Mouse (Mus musculus) forebrain, embryonic 14.5 days (tissue): ENCODE results near the gene Gdf9. TPM values are rescaled to one million over a fixed set of nuclear protein-coding genes. Genes with fewer than 3 reads are reported as not detected.

Source experiments
- ATAC-seq: fragments of 200-750 bp; cut with Nextera tagmentation; 2 replicates; pipeline ENCODE4 v1.8.0; 2017; ENCODE audit warnings: mild to moderate bottlenecking, moderate library complexity
- DNase-seq: peaks from one replicate; pipeline ENCODE4 v3.0.0-alpha.2; 2015; ENCODE audit warnings: low spot score
- H3K27ac ChIP-seq: fragments of 300-500 bp; sonication (generic); 2 replicates; pipeline ENCODE4 v1.5.1; 2014; ENCODE audit warnings: low read depth, mild to moderate bottlenecking, control low read depth, low read length, moderate library complexity
- H3K27me3 ChIP-seq: fragments of 300-500 bp; sonication (generic); replicated peaks from 2 replicates; pipeline ENCODE4 v1.6.1; 2014; ENCODE audit warnings: low read length, control low read depth, mixed read lengths; ENCODE audit not compliant: control insufficient read depth, insufficient read depth
- H3K36me3 ChIP-seq: fragments of 300-500 bp; sonication (generic); 2 replicates; pipeline ENCODE4 v1.6.1; 2014; ENCODE audit warnings: low read length, control low read depth; ENCODE audit not compliant: control insufficient read depth, insufficient read depth
- H3K4me1 ChIP-seq: fragments of 300-500 bp; sonication (generic); 2 replicates; pipeline ENCODE4 v1.6.1; 2014; ENCODE audit warnings: antibody characterized with exemption, low read length, control low read depth; ENCODE audit not compliant: control insufficient read depth, insufficient read depth
- H3K4me2 ChIP-seq: fragments of 300-500 bp; sonication (generic); 2 replicates; pipeline ENCODE4 v1.6.1; 2014; ENCODE audit warnings: mild to moderate bottlenecking, control low read depth, low read length
- H3K4me3 ChIP-seq: fragments of 300-500 bp; sonication (generic); 2 replicates; pipeline ENCODE4 v1.5.1; 2014; ENCODE audit warnings: low read depth, low read length, control low read depth
- H3K9ac ChIP-seq: fragments of 300-500 bp; sonication (generic); 2 replicates; pipeline ENCODE4 v1.6.1; 2014; ENCODE audit warnings: mild to moderate bottlenecking, low read length, control low read depth, moderate library complexity
- H3K9me3 ChIP-seq: fragments of 300-500 bp; sonication (generic); replicated peaks from 2 replicates; pipeline ENCODE4 v1.6.1; 2016; ENCODE audit warnings: low read length, control low read depth, mixed read lengths; ENCODE audit not compliant: control insufficient read depth
- WGBS: fragments of 180-500 bp; shearing (Covaris S2); extraction: QIAGEN DNeasy Blood & Tissue Kit; methylation state at CpG from one replicate; pipeline ENCODE4 v1.1.7; 2014; 5-methylcytosine and 5-hydroxymethylcytosine counted together
- polyA plus RNA-seq: library from polyadenylated mRNA; unstranded; fragments of >200 nt; fragmentation: Nextera tagmentation; extraction: Ambion mirVana; gene quantifications from 2 replicates; pipeline ENCODE4 v1.2.1, GENCODE M21; 2014

Gdf9 gene
- polyA plus RNA-seq, 1 experiment from 2014 or later, result 3.9 TPM

GRCm38 (mm10) chr11:53463551-53464424 lies 33.0 kb downstream of the Gdf9 start:
- whole genome bisulfite sequencing, result 6% methylated on average over 54 of the region's 55 CpGs
- peak overlapping the region; percentile 46 for H3K9ac ChIP-seq
- H3K27me3 ChIP-seq, result peaks cover 54% of the 10 kb centered on the region

GRCm38 (mm10) chr11:53466231-53466971 lies 35.6 kb downstream of the Gdf9 start:
- ATAC-seq, result peak; percentile 54; the same call in 1 of the 2 replicates
- peak; percentile 82 for DNase-seq
- peaks cover 51% of the 10 kb centered on the region for H3K27me3 ChIP-seq
- H3K36me3 ChIP-seq, result no peaks in the 10 kb centered on the region
- H3K9ac ChIP-seq, result peak overlapping the region; percentile 48
- H3K9me3 ChIP-seq, result no peaks in the 10 kb centered on the region
- H3K4me1 ChIP-seq, result peaks cover 18% of the 10 kb centered on the region
- peak overlapping the region; percentile 28 for H3K4me3 ChIP-seq
- H3K27ac ChIP-seq, result no peak overlapping the region
- 8% methylated on average over 40 of the region's 40 CpGs for WGBS
- H3K4me2 ChIP-seq, result peak overlapping the region; percentile 51

More at GRCm38 (mm10) chr11:53463551-53464424, 33.0 kb downstream of the Gdf9 start:
- no peak for ATAC-seq
- H3K27ac ChIP-seq, result no peak overlapping the region
- no peaks in the 10 kb centered on the region for H3K9me3 ChIP-seq
- H3K36me3 ChIP-seq, result no peaks in the 10 kb centered on the region
- H3K4me3 ChIP-seq, result peak overlapping the region; percentile 35
- peaks cover 14% of the 10 kb centered on the region for H3K4me1 ChIP-seq
- peak; percentile 51 for DNase-seq
- H3K4me2 ChIP-seq, result peak overlapping the region; percentile 74

DNA sequence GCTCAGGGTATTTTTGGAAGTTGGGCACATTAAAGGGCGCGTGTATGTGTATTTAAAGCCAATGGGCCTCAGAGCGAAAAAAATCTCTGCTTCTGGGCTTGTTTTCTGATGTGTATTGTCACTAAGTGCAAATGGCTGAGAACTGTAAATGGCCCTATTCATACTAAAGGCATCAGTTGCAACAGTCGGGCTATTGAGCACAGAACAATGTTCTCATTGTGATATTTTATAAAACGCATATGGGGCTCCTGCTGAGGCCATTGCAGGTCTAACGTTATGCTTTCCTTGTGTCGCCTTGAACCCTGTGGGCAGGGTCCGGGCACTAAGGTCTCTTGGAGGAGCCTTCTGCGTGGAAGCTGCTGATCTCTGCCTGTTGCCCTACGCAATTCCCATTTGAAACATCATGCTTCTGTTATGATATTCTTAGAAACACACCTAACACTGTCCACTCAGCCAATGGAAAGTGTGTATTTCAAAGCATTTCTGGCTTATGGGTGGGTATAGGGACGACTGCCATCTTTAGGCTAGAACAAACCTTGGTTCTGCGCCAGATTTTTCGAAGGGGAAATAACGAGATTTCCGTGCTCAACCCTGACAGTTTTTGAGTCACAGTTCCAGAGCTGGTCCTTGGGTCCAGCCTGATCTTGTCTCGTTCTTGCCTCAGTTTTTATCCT lies 38.6 kb downstream of the Gdf9 start:
- Histone ChIP-seq H3K4me3 (0 out of 2 replicates have a peak overlapping the region, but pooled peaks have one; percentile 10), H3K27ac (no peak overlapping the region), H3K27me3 (peaks cover 23% of the 10 kb centered on the region)

DNA sequence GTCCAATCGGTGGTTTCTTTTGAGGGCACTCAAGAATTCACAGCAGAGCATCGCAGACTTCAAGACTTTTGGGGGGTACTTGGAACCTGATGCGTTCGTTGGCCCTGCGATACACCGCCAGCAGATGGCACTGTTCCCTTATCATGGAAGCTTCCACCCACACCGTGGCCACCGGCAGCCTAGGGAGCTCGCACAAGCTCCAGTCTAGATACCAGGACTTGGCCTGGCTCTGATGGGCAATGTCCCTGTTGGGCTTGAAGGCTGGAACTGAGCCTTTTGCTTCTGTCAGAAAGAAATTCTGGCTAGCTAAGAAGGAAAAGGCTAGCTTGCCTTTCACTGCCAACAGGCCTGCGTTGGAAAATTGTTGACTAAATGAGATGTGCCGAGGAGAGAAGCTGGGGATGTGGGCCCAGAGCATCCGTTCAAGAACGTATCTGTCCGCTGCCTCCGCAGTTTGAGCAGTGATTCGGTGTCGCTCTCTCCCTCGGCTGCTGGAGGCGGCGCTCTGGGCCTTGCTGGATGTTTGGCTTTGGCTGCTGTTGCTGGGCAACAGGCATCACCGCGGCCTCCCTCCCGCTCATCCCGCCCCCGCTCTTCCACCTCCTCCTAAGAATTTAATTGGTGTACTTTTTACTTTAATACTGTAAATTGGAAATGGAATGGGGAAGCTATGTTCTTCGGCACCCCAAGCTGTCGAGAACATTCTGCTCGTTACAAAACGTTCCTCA lies 39.3 kb downstream of the Gdf9 start, which contains the start of gene Gm9837:
Gene Gm9837, minus strand, starts transcription at position 512 of the 728 bp plus-strand sequence.
- H3K36me3 ChIP-seq, result no peaks in the 10 kb centered on the region
- peak within 1 kb of the TSS; percentile 10 for H3K4me3 ChIP-seq
- H3K9me3 ChIP-seq, result no peaks in the 10 kb centered on the region
- peak within 1 kb of the TSS; percentile 2; the same call in 1 of the 2 replicates for H3K27ac ChIP-seq
- 1% methylated on average over 29 of the region's 29 CpGs for WGBS
- peak within 1 kb of the TSS; percentile 44; the same call in 1 of the 2 replicates for H3K9ac ChIP-seq
- H3K27me3 ChIP-seq, result peaks cover 16% of the 10 kb centered on the region
- DNase-seq, result peak; percentile 96
- H3K4me1 ChIP-seq, result peaks cover 17% of the 10 kb centered on the region
- H3K4me2 ChIP-seq, result peak within 1 kb of the TSS; percentile 48
- ATAC-seq, result peak; percentile 89

More for the DNA sequence above, 38.6 kb downstream of the Gdf9 start:
- no peak overlapping the region for H3K9ac ChIP-seq
- no peaks in the 10 kb centered on the region for H3K36me3 ChIP-seq
- 23% methylated on average over 16 of the region's 16 CpGs for WGBS
- no peaks in the 10 kb centered on the region for H3K9me3 ChIP-seq
- DNase-seq, result no peak
- peak overlapping the region; percentile 48 for H3K4me2 ChIP-seq
- peak; percentile 18; the same call in 1 of the 2 replicates for ATAC-seq
- H3K4me1 ChIP-seq, result peaks cover 10% of the 10 kb centered on the region

DNA sequence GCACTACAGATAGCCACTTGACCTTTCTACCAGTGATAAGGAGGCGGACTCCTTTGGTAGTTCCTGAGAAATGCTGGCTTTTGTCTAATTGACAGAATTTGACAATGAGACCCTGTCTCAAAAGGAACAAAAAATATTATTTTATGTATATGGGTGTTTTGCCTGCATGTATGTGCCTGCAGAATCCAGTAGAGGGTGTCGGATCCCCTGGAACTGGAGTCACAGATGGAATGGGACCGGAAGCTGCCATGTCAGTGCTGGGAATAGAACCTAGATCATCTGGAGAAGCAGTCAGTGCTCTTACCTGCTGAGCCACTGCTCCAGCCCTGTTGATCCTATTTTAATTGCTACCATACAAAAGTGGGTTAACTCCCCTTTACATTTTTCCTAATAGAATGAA lies 41.9 kb downstream of the Gdf9 start:
- no peak for ATAC-seq
- Histone ChIP-seq H3K4me3 (no peak overlapping the region), H3K9ac (no peak overlapping the region), H3K36me3 (no peaks in the 10 kb centered on the region), H3K27me3 (peaks cover under 1% of the 10 kb centered on the region), H3K9me3 (no peaks in the 10 kb centered on the region), H3K27ac (no peak overlapping the region), H3K4me2 (no peak overlapping the region), H3K4me1 (peaks cover 15% of the 10 kb centered on the region)
- DNase-seq, result no peak
- 81% methylated on average over 3 of the region's 3 CpGs for WGBS

- ATAC-seq, result 0 out of 2 replicates have a peak, but pooled peaks have one; percentile 40
- Histone ChIP-seq H3K27me3 (peaks cover 28% of the 10 kb centered on the region), H3K9ac (no peak overlapping the region; the same call in 1 of the 2 replicates), H3K36me3 (no peaks in the 10 kb centered on the region), H3K9me3 (0 out of 2 replicates have a peak, but pooled peaks cover 2% of the 10 kb centered on the region), H3K4me3 (no peak overlapping the region), H3K4me1 (peaks cover 16% of the 10 kb centered on the region), H3K27ac (peak overlapping the region; percentile 78; the same call in 1 of the 2 replicates), H3K4me2 (peak overlapping the region; percentile 33)
- 18% methylated on average over 8 of the region's 8 CpGs for WGBS
- DNase-seq, result peak; percentile 73
Measured at GRCm38 (mm10) chr11:53475620-53476019, 44.8 kb downstream of the Gdf9 start.

GRCm38 (mm10) chr11:53477833-53478232 lies 47.0 kb downstream of the Gdf9 start:
- Histone ChIP-seq H3K4me3 (no peak overlapping the region), H3K9ac (no peak overlapping the region), H3K36me3 (no peaks in the 10 kb centered on the region), H3K27me3 (peaks cover 36% of the 10 kb centered on the region), H3K27ac (no peak overlapping the region), H3K4me2 (no peak overlapping the region), H3K4me1 (peaks cover 14% of the 10 kb centered on the region; the same call in 1 of the 2 replicates), H3K9me3 (0 out of 2 replicates have a peak, but pooled peaks cover 2% of the 10 kb centered on the region)
- WGBS, result 58% methylated on average over 7 of the region's 7 CpGs
- DNase-seq (no peak), ATAC-seq (no peak)
